21 mouse cellular contexts compared by ENCODE assay signal in the genomic region with DNA sequence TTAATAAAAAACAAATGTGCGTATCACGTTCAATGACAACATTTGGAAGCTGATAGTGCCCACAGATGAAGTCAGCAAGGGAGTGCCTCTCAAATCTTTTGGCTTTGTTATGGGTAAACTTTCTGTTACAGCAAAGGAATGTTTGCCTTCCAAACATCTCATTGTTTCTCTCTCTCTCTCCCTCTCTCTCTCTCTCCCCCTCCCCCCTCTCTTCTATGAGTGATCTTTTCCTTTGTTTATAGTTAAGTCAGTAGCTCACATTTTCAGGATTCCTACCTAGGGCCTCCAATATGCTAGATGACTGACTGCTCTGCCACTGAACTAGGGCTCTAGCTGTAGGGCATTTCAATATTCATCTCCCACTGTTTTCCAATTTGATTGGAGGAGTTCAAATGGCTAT. TPM values are rescaled to one million over a fixed set of nuclear protein-coding genes. Genes with fewer than 3 reads are reported as not detected.
"Had no signal": no experiment of that assay in that cellular context is flagged by ENCODE, and none has a peak within 500 bp of the region (broad histone marks: within the 10 kb centered on the region; RNA-seq: fewer than 3 reads in every experiment).

No protein-coding gene starts in this region.

- H3K4me3 ChIP-seq: layer of hippocampus, adult 2 months; liver, embryonic 13.5 days; megakaryocyte, embryonic 14.5 days; midbrain, embryonic 10.5 days; midbrain, embryonic 13.5 days; myocyte; neural tube, embryonic 13.5 days had no signal

- H3K27ac ChIP-seq: kidney, postnatal 0 days; layer of hippocampus, adult 2 months; liver, embryonic 13.5 days; midbrain, embryonic 10.5 days; midbrain, embryonic 13.5 days; neural tube, embryonic 13.5 days; stomach, postnatal 0 days had no signal

- DNase-seq: kidney, postnatal 25 days; layer of hippocampus, adult 9-11 months; liver, embryonic 13.5 days; lung, adult 2 months; thymus, adult 2 months; thymus, postnatal 14 days; thymus, postnatal 4 days had no signal

RNA-seq across cellular contexts. Expression of gene Tas2r126, which starts 10.2 kb away (rescaled TPM):
- total RNA-seq: layer of hippocampus, adult 2 months; layer of hippocampus, postnatal 25 days; left cerebral cortex, adult 18-20 months; monocyte, adult 5-6 weeks had no signal

RNA-seq across cellular contexts. Expression of gene Olfr458, which starts 20.5 kb away (rescaled TPM):
- total RNA-seq: layer of hippocampus, adult 2 months; layer of hippocampus, postnatal 25 days; left cerebral cortex, adult 18-20 months; left cerebral cortex, postnatal 25 days; liver, adult 2 months; monocyte, adult 5-6 weeks had no signal

RNA-seq across cellular contexts. Expression of gene Olfr457, which starts 31.6 kb away (rescaled TPM):
- total RNA-seq: layer of hippocampus, adult 2 months; layer of hippocampus, postnatal 25 days; left cerebral cortex, adult 18-20 months; left cerebral cortex, postnatal 25 days; liver, adult 2 months; monocyte, adult 5-6 weeks had no signal

RNA-seq across cellular contexts. Expression of gene Tas2r135, which starts 39.3 kb away (rescaled TPM):
- total RNA-seq: layer of hippocampus, adult 2 months; layer of hippocampus, postnatal 25 days; left cerebral cortex, adult 18-20 months; left cerebral cortex, postnatal 25 days; monocyte, adult 5-6 weeks had no signal

RNA-seq across cellular contexts. Expression of gene Olfr456, which starts 42.5 kb away (rescaled TPM):
- total RNA-seq: layer of hippocampus, adult 2 months; layer of hippocampus, postnatal 25 days; left cerebral cortex, adult 18-20 months; left cerebral cortex, postnatal 25 days; liver, adult 2 months; monocyte, adult 5-6 weeks; neutrophil, adult 5-6 weeks had no signal
